Mouse (Mus musculus) left cerebral cortex, adult 9 months (tissue): ENCODE measurements around the gene Uck1.

ENCODE experiments used
- DNase-seq, 2 experiments: peaks; one replicate each; pipeline ENCODE4 v3.0.0; 2022; ENCODE audit warnings: low spot score in 2 of 2

Gene Uck1

DNA sequence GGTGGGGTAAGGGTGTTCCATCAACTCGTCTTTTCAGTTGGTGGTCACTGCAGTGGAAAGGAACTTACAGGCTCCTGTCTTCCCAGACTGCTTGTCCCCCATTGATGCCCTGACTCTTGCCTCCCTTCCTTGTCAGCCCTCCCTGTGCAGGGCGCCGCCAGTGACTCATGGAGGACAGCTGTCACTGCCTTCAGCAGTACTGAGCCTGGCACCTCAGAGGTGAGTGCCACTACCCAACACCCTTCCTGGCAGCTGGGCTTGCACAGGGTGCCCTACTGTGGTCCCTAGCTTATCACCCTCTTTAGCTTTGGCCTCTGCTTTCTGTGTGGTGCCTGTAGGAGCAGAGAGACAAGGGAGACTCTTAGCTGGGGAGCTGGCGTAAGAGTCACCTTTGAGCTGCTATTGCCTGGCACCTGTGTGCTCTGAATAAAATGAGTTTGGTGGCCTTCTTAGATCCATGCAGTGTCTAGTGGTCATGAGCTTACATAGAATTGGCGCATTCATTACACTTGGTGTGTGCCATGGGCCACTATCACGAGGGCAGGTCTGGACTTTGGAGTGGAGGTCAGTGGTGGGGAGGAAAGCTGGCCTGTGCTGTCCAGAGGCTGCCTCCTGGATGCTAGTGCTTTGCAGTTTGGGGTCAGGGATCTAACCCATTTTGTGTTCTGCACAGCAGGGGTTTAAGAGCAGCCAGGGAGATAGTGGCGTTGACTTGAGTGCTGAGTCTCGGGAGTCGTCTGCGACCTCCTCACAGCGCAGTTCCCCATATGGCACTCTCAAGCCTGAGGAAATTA, 41.2 kb downstream of the Uck1 start:
- no peak for DNase-seq

DNA sequence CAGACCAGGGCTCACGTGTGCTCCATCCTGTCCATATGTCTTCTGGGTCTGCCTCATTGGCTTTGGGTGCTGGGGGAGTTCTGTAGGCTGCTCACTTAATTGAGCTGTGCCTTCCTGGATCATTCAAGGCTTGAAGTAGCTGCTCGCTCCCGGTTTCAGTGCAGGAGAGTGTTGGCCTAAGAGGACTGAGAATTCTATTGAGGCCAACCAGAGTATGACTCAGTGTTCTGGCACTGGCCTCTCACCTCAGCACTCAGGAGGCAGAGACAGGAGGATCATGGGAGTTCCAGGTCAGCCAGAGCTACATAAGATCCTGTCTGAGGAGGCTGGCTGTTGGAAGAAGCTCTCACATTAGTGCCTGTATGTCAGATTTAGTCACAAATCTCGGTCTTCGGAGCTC, 41.8 kb downstream of the Uck1 start:
- no peak for DNase-seq

- DNase-seq, result no peak
These were observed 42.3 kb downstream of the Uck1 start for GRCm38 (mm10) chr2:32217656-32218055.

DNA sequence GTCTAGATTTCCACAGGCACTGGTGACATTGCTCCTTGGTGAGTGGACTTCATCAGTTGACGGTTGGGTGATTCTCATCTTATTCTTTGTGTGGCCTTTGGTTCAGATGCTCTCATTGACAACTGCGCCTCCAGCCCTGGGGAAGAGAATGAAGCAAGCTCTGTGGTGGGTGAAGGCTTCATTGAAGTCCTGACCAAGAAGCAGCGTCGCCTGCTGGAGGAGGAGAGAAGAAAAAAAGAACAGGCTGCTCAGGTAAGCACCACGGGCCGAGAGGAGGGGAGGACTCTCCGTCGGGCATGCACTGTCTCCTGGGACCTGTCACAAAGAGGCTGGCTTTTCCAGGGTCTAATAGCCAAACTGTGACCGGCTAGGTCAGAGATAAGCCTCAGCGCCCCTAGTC, 43.5 kb downstream of the Uck1 start:
- DNase-seq, result no peak

GRCm38 (mm10) chr2:32215576-32215975, 44.4 kb downstream of the Uck1 start:
- DNase-seq, result no peak

GRCm38 (mm10) chr2:32213000-32213399, 47.0 kb downstream of the Uck1 start:
- DNase-seq, result no peak

DNA sequence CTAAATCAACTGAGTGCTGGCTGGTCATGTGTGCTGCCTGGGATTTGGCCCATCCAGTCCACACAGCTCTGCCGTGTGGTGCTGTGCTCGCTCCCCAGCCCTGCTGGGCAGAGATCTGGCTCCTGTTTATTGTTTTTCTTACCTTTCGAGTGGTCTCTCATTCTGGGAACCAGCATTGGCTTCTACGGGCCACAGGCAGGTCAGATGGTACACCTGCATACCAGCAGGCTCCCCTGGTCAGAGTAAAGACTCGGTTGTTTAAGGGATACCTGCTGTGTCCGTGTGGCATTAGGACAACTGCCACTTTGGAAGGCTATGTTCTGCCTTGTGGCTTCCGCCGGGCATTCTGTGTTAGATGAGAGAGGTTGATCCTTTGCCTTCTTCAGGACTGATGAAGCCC, 48.3 kb downstream of the Uck1 start:
- no peak for DNase-seq

- no peak for DNase-seq
These were observed 52.3 kb downstream of the Uck1 start for GRCm38 (mm10) chr2:32207682-32208081.
